Mouse (Mus musculus): Measurements from ENCODE around the gene Zbtb44. TPM values are rescaled to one million over a fixed set of nuclear protein-coding genes. Genes with fewer than 3 reads are reported as not detected.

Zbtb44 gene
- total and polyA plus RNA-seq, 3 experiments = 4.8 to 30.6 (median 30.5) TPM

DNA sequence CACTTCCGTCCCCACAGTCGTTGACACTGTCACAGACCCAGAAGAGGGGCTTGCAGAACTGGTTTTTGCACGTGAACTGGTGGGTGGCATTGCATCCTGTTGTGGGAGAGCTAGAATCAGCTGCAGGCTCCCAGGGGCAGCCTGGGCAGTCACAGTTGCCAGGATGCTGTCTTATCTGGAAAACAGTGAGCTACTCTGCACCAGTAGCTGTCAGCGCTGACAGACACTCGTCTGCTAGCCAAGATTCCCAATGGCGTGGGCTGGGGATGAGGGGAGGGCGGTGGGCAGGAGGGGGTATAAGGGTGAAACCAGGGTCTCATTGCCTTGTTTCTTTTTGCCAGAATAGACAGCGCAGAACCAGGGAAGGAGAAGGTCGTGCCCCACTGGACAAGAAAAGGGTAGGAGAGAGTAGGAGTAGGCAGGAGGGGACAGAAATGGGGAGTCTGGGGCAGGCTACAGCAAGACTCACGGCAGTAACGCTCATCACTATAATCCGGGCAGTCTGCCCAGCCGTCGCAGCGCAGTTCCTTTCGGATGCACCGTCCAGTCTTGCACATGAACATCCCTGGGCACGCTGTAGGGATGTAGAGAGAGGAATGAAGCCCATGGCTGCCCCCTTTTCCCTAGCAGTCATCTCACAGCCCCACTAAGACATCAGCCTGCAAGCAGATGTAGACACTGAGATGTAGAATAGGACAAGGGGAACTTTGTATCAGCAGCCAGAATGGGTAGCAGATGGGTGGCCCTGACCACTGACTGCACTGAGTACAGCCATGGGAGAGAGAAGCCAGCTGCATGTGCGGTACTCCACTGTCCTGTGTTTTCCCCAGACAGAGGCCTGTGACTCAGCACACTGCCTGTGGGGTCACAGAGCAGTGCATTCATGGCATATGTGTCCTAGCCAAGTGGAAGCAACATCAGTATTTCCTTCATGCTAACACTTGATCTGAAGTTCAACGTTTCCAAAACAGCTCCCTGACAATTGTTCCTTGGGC, 66.9 kb downstream of the Zbtb44 start:
- intact Hi-C loops (cut with DNase I) = no loop called here
- Histone ChIP-seq H3K27ac (no peak overlapping the region), H3K9ac (ENCODE audit: low read depth, low read length) (no peak overlapping the region), H3K27me3 (ENCODE audit: control insufficient read depth, insufficient read depth, low read length) (no peaks in the 10 kb centered on the region), H3K4me3 (no peak overlapping the region), H3K79me2 (replicated peaks; ENCODE audit: control insufficient read depth, insufficient read depth, low read length) (no peaks in the 10 kb centered on the region), H3K36me3 (ENCODE audit: control insufficient read depth, insufficient read depth, low read length) (no peaks in the 10 kb centered on the region), H3K4me1 (ENCODE audit: control insufficient read depth, insufficient read depth, low read length) (no peaks in the 10 kb centered on the region)
- 45% methylated on average over 20 of the region's 20 CpGs for WGBS
- DNase-seq = no peak
- TF ChIP-seq POLR2A (IDR thresholded peaks at IDR 0.05; ENCODE audit: insufficient read depth, low read depth, low read length) (no peak), CTCF (IDR thresholded peaks at IDR 0.05) (no peak), EP300 (IDR thresholded peaks at IDR 0.05; ENCODE audit: insufficient read depth, low read depth, low read length) (no peak)

GRCm38 (mm10) chr9:31098118-31098517, 67.7 kb downstream of the Zbtb44 start:
- H3K9ac ChIP-seq (ENCODE audit: low read depth, low read length) = no peak overlapping the region
- DNase-seq = no peak
- H3K27ac ChIP-seq = no peak overlapping the region
- no peaks in the 10 kb centered on the region for H3K79me2 ChIP-seq (replicated peaks; ENCODE audit: control insufficient read depth, insufficient read depth, low read length)
- H3K4me1 ChIP-seq (ENCODE audit: control insufficient read depth, insufficient read depth, low read length) = no peaks in the 10 kb centered on the region
- H3K36me3 ChIP-seq (ENCODE audit: control insufficient read depth, insufficient read depth, low read length) = no peaks in the 10 kb centered on the region
- 75% methylated on average over 6 of the region's 6 CpGs for WGBS
- TF ChIP-seq POLR2A (IDR thresholded peaks at IDR 0.05; ENCODE audit: insufficient read depth, low read depth, low read length) = no peak
- 0 out of 2 replicates have a peak, but pooled peaks have one; percentile 14 for TF ChIP-seq CTCF (IDR thresholded peaks at IDR 0.05)
- H3K4me3 ChIP-seq = no peak overlapping the region
- intact Hi-C loops (cut with DNase I) = no loop called here
- H3K27me3 ChIP-seq (ENCODE audit: control insufficient read depth, insufficient read depth, low read length) = no peaks in the 10 kb centered on the region

GRCm38 (mm10) chr9:31108464-31108863, 78.0 kb downstream of the Zbtb44 start:
- intact Hi-C loops (cut with DNase I) = no loop called here
- no peak for DNase-seq
- no peaks in the 10 kb centered on the region for H3K79me2 ChIP-seq (replicated peaks; ENCODE audit: control insufficient read depth, insufficient read depth, low read length)
- H3K4me1 ChIP-seq (ENCODE audit: control insufficient read depth, insufficient read depth, low read length) = no peaks in the 10 kb centered on the region
- H3K27me3 ChIP-seq (ENCODE audit: control insufficient read depth, insufficient read depth, low read length) = no peaks in the 10 kb centered on the region
- no peak overlapping the region for H3K9ac ChIP-seq (ENCODE audit: low read depth, low read length)
- no peak overlapping the region for H3K4me3 ChIP-seq
- no peak overlapping the region for H3K27ac ChIP-seq
- TF ChIP-seq CTCF (IDR thresholded peaks at IDR 0.05) (no peak), EP300 (IDR thresholded peaks at IDR 0.05; ENCODE audit: insufficient read depth, low read depth, low read length) (no peak), POLR2A (IDR thresholded peaks at IDR 0.05; ENCODE audit: insufficient read depth, low read depth, low read length) (no peak)
- H3K36me3 ChIP-seq (ENCODE audit: control insufficient read depth, insufficient read depth, low read length) = no peaks in the 10 kb centered on the region
- 68% methylated on average over 8 of the region's 8 CpGs for WGBS

GRCm38 (mm10) chr9:31115586-31115985, 85.1 kb downstream of the Zbtb44 start:
- no peak overlapping the region for H3K27ac ChIP-seq
- H3K4me1 ChIP-seq (ENCODE audit: control insufficient read depth, insufficient read depth, low read length) = no peaks in the 10 kb centered on the region
- intact Hi-C loops (cut with DNase I) = no loop called here
- no peak for DNase-seq
- H3K36me3 ChIP-seq (ENCODE audit: control insufficient read depth, insufficient read depth, low read length) = no peaks in the 10 kb centered on the region
- TF ChIP-seq CTCF (IDR thresholded peaks at IDR 0.05) (no peak), POLR2A (IDR thresholded peaks at IDR 0.05; ENCODE audit: insufficient read depth, low read depth, low read length) (no peak), EP300 (IDR thresholded peaks at IDR 0.05; ENCODE audit: insufficient read depth, low read depth, low read length) (no peak)
- H3K79me2 ChIP-seq (replicated peaks; ENCODE audit: control insufficient read depth, insufficient read depth, low read length) = no peaks in the 10 kb centered on the region
- H3K4me3 ChIP-seq = no peak overlapping the region
- no peaks in the 10 kb centered on the region for H3K27me3 ChIP-seq (ENCODE audit: control insufficient read depth, insufficient read depth, low read length)
- no peak overlapping the region for H3K9ac ChIP-seq (ENCODE audit: low read depth, low read length)

DNA sequence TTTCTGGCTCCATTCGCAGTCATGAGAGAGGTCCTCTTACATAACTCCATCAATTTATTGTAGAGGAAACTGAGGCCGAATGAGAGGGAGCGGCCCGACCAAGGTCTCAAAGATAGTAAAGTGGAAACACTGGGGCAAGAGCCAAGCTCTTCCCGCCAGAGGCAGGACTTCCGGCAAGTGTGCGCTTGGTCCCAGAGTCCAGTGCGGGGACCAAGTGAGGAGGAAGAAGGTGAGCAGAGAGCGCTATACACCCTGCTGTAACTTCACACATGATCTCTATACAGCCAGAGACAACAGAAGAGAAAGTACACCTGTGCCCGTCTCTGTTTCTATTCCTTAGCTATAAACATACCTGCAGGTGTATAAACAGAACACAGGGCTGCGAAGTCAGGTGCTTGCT, 86.6 kb downstream of the Zbtb44 start:
- H3K4me3 ChIP-seq = no peak overlapping the region
- no peaks in the 10 kb centered on the region for H3K36me3 ChIP-seq (ENCODE audit: control insufficient read depth, insufficient read depth, low read length)
- H3K4me1 ChIP-seq (ENCODE audit: control insufficient read depth, insufficient read depth, low read length) = no peaks in the 10 kb centered on the region
- H3K79me2 ChIP-seq (replicated peaks; ENCODE audit: control insufficient read depth, insufficient read depth, low read length) = no peaks in the 10 kb centered on the region
- 86% methylated on average over 11 of the region's 11 CpGs for WGBS
- intact Hi-C loops (cut with DNase I) = no loop called here
- no peak for DNase-seq
- TF ChIP-seq POLR2A (IDR thresholded peaks at IDR 0.05; ENCODE audit: insufficient read depth, low read depth, low read length) = no peak
- TF ChIP-seq CTCF (IDR thresholded peaks at IDR 0.05) = no peak
- no peak for TF ChIP-seq EP300 (IDR thresholded peaks at IDR 0.05; ENCODE audit: insufficient read depth, low read depth, low read length)
- no peaks in the 10 kb centered on the region for H3K27me3 ChIP-seq (ENCODE audit: control insufficient read depth, insufficient read depth, low read length)
- no peak overlapping the region for H3K9ac ChIP-seq (ENCODE audit: low read depth, low read length)
- no peak overlapping the region for H3K27ac ChIP-seq

DNA sequence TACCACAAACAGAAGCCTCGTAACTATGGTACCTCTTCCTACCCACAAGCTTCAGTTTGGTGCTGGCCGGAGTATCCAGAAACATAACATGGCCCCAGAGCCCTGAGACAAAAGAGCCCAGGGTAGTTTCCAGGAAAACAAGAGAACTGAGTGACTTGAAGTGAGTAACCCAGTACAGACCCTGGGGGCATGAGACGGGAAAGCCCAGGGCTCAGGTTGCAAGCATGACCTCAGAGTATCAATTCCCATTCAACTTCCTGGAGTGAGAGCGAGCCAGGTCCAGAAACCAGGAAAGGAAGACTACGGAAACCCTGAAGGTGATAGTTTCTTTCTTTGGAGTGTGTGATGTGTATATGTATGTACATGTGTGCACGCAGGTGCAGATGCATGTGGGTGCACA, 87.0 kb downstream of the Zbtb44 start:
- intact Hi-C loops (cut with DNase I) = no loop called here
- no peak for DNase-seq
- no peak overlapping the region for H3K27ac ChIP-seq
- no peak overlapping the region for H3K9ac ChIP-seq (ENCODE audit: low read depth, low read length)
- H3K79me2 ChIP-seq (replicated peaks; ENCODE audit: control insufficient read depth, insufficient read depth, low read length) = no peaks in the 10 kb centered on the region
- no peak for TF ChIP-seq EP300 (IDR thresholded peaks at IDR 0.05; ENCODE audit: insufficient read depth, low read depth, low read length)
- no peak for TF ChIP-seq POLR2A (IDR thresholded peaks at IDR 0.05; ENCODE audit: insufficient read depth, low read depth, low read length)
- TF ChIP-seq CTCF (IDR thresholded peaks at IDR 0.05) = no peak
- no peak overlapping the region for H3K4me3 ChIP-seq
- no peaks in the 10 kb centered on the region for H3K36me3 ChIP-seq (ENCODE audit: control insufficient read depth, insufficient read depth, low read length)
- WGBS = 83% methylated on average over 6 of the region's 6 CpGs
- no peaks in the 10 kb centered on the region for H3K4me1 ChIP-seq (ENCODE audit: control insufficient read depth, insufficient read depth, low read length)
- H3K27me3 ChIP-seq (ENCODE audit: control insufficient read depth, insufficient read depth, low read length) = no peaks in the 10 kb centered on the region
